8 mouse cellular contexts compared by ENCODE assay signal in the genomic region with DNA sequence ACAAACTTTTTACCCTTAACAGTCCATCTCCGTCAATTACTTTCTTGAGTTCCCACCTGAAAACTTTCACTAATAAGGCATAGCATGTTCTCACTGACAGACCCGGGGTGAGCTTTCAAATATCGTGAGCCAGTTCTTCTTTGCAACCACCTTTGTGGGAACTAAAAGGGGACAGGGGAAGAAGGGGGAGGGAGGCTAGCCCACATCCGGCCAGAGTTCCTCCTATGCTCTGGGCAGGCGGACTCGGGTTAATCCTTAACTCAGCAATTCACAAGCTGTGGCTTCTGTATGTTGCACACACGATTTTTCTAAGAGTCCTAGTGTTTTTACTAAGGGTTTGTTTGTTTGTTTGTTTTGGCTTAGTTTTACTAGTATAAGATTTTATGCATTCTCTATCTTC. TPM values are rescaled to one million over a fixed set of nuclear protein-coding genes. Genes with fewer than 3 reads are reported as not detected.
DNase-seq lines count a peak whose midpoint lies in the region; ATAC-seq and TF ChIP-seq lines count a peak whose summit lies in the region.

No protein-coding gene starts in this region.

- dilution Hi-C loops in CH12.LX (cut with MboI; ENCODE audit: extremely low pct_ligation_motif_present, extremely low pct_unique_long_range_greater_than_20kb, low sequenced_read_pairs) = no loop called here

- no peak for TF ChIP-seq CTCF in CH12.LX (conservative IDR thresholded peaks at IDR 0.05 in 1 of 2, IDR thresholded peaks at IDR 0.05 in 1 of 2; ENCODE audit: low read depth in 2 of 2, low read length in 2 of 2)

- H3K4me3 ChIP-seq in CH12.LX (replicated peaks in 1 of 3; ENCODE audit: low read depth in 2 of 3, low read length in 2 of 3, poor library complexity in 1 of 3) (no peak overlapping the region), macrophage (ENCODE audit: inconsistent target) (no peak overlapping the region)
- no peak overlapping the region for H3K4me3 ChIP-seq in midbrain, embryonic 13.5 days (replicated peaks)

- TF ChIP-seq POLR2A in CH12.LX (IDR thresholded peaks at IDR 0.05; ENCODE audit: low read depth, low read length) = peak; percentile 44; the same call in 1 of the 2 replicates

- no peaks in the 10 kb centered on the region; the same call in 1 of the 2 replicates for H3K79me2 ChIP-seq in CH12.LX (replicated peaks; ENCODE audit: control insufficient read depth, extremely low read depth, insufficient read depth, poor library complexity, severe bottlenecking)
- H3K79me2 ChIP-seq in macrophage (ENCODE audit: inconsistent target) = peaks cover 31% of the 10 kb centered on the region; the same call in 1 of the 2 replicates

- H3K4me2 ChIP-seq in CH12.LX (ENCODE audit: insufficient read depth, low read depth, poor library complexity, severe bottlenecking) = peak overlapping the region; percentile 12
- H3K4me2 ChIP-seq in midbrain, embryonic 13.5 days (replicated peaks) = no peak overlapping the region

- no peak for TF ChIP-seq RAD21 in CH12.LX (IDR thresholded peaks at IDR 0.05; ENCODE audit: low read depth, low read length)

- DNase-seq in 416B (ENCODE audit: low read depth) (peak; percentile 84), CH12.LX (ENCODE audit: extremely low read depth) (peak; percentile 65)
- peak; percentile 84 for DNase-seq in kidney, adult 9 months
- DNase-seq in urinary bladder, postnatal 4 days (ENCODE audit: low spot score in 2 of 2) = no peak
- DNase-seq in cerebellum, postnatal 25 days = no peak

- 0% methylated on average over 7 of the region's 7 CpGs for WGBS in macrophage (ENCODE audit: missing documents)
- WGBS in midbrain, embryonic 13.5 days = 65% methylated on average over 7 of the region's 7 CpGs

- no peak for ATAC-seq in midbrain, embryonic 13.5 days
- no peak for ATAC-seq in cerebellum, adult (ENCODE audit: insufficient number of reproducible peaks, low FRiP score, low TSS enrichment)

- H3K36me3 ChIP-seq in CH12.LX (replicated peaks in 1 of 2; ENCODE audit: control insufficient read depth in 1 of 2, insufficient read depth in 1 of 2, low read length in 1 of 2) = peaks cover 5 to 23% of the 10 kb centered on the region in 2 experiments
- peaks cover 19% of the 10 kb centered on the region for H3K36me3 ChIP-seq in macrophage (ENCODE audit: inconsistent target)
- H3K36me3 ChIP-seq in midbrain, embryonic 13.5 days = no peaks in the 10 kb centered on the region

- TF ChIP-seq EP300 in CH12.LX (IDR thresholded peaks at IDR 0.05; ENCODE audit: low read length) = peak; percentile 49; the same call in 1 of the 2 replicates

- no peaks in the 10 kb centered on the region for H3K9me3 ChIP-seq in CH12.LX (replicated peaks; ENCODE audit: low read length)
- no peaks in the 10 kb centered on the region for H3K9me3 ChIP-seq in midbrain, embryonic 13.5 days

- peak overlapping the region; percentile 29; the same call in 1 of the 2 replicates for H3K9ac ChIP-seq in CH12.LX (ENCODE audit: insufficient read depth, low read depth)
- H3K9ac ChIP-seq in midbrain, embryonic 13.5 days (replicated peaks) = no peak overlapping the region

- in situ Hi-C loops in CH12.LX (cut with MboI; ENCODE audit: low pct_ligation_motif_present, low pct_unique_long_range_greater_than_20kb, low sequenced_read_pairs) = no loop called here

- peaks cover 2 to 21% of the 10 kb centered on the region in 2 experiments for H3K4me1 ChIP-seq in CH12.LX (ENCODE audit: control insufficient read depth in 1 of 2, insufficient read depth in 2 of 2)
- no peaks in the 10 kb centered on the region for H3K4me1 ChIP-seq in midbrain, embryonic 13.5 days (replicated peaks)

- H3K27ac ChIP-seq in CH12.LX (ENCODE audit: insufficient read depth, low read depth) (no peak overlapping the region), macrophage (peak overlapping the region; percentile 49)
- H3K27ac ChIP-seq in midbrain, embryonic 13.5 days = no peak overlapping the region

- H3K27me3 ChIP-seq in CH12.LX (replicated peaks) = peaks cover 7% of the 10 kb centered on the region
- H3K27me3 ChIP-seq in midbrain, embryonic 13.5 days = no peaks in the 10 kb centered on the region

TF ChIP-seq in CH12.LX, 34 proteins besides CTCF, POLR2A, EP300 and RAD21 (continues in another document):
- TF ChIP-seq ETS1 (conservative IDR thresholded peaks at IDR 0.05; ENCODE audit: low read depth, low read length) (peak; percentile 30; the same call in 1 of the 2 replicates), NRF1 (IDR thresholded peaks at IDR 0.05; ENCODE audit: low read depth, low read length) (no peak), IRF4 (IDR thresholded peaks at IDR 0.05; ENCODE audit: low read depth, low read length) (peak; percentile 36; the same call in 1 of the 2 replicates), HCFC1 (IDR thresholded peaks at IDR 0.05; ENCODE audit: low read depth, low read length) (peak; percentile 26; the same call in 1 of the 2 replicates), MAFK (IDR thresholded peaks at IDR 0.05; ENCODE audit: insufficient replicate concordance, low read length) (peak; percentile 39; the same call in 1 of the 2 replicates), UBTF (IDR thresholded peaks at IDR 0.05; ENCODE audit: low read depth, low read length) (no peak), RCOR1 (conservative IDR thresholded peaks at IDR 0.05; ENCODE audit: low read depth, low read length) (no peak), SMC3 (IDR thresholded peaks at IDR 0.05; ENCODE audit: low read depth, low read length) (no peak; the same call in 1 of the 2 replicates), ZNF384 (IDR thresholded peaks at IDR 0.05; ENCODE audit: low read depth, low read length) (no peak), SIN3A (IDR thresholded peaks at IDR 0.05; ENCODE audit: low read length) (no peak), MXI1 (IDR thresholded peaks at IDR 0.05; ENCODE audit: low read depth, low read length) (no peak), MYC (IDR thresholded peaks at IDR 0.05; ENCODE audit: low read depth, low read length) (no peak), KAT2A (IDR thresholded peaks at IDR 0.05; ENCODE audit: insufficient replicate concordance, low read length) (no peak), MEF2A (IDR thresholded peaks at IDR 0.05; ENCODE audit: borderline replicate concordance, low read depth, low read length) (no peak; the same call in 1 of the 2 replicates)

RNA-seq across cellular contexts. Expression of a gene that starts 24.9 kb away (rescaled TPM):
- total RNA-seq in CH12.LX (2012; rRNA removed) = 4.3 and 4.7 TPM in 2 replicates
- 3.8 and 4.3 TPM in 2 replicates for total RNA-seq in CH12.LX (2014; rRNA removed)
- 4.7 and 5.2 TPM in 2 replicates for polyA plus RNA-seq in CH12.LX (2012; ENCODE audit: insufficient read length, low read depth)
- total RNA-seq in macrophage (2018; cell fraction: chromatin; rRNA removed) = 100 to 1,000 TPM in 4 of 26 experiments, 10 to 100 TPM in 20, 1 to 10 TPM in 2; 5.4 to 224 (median 59.7) TPM
- total RNA-seq in macrophage (2018; cell fraction: cytosol; rRNA removed) = 100 to 1,000 TPM in 14 of 26 experiments, 10 to 100 TPM in 12; 30.0 to 238 (median 133) TPM
- total RNA-seq in macrophage (2018; cell fraction: nucleus; rRNA removed) = 100 to 1,000 TPM in 15 of 26 experiments, 10 to 100 TPM in 11; 16.8 to 231 (median 146) TPM
- 32.0 to 97.2 TPM (median 40.6 TPM) in 3 replicates for polyA plus RNA-seq in macrophage (2018)
- 0.67 and 0.98 TPM in 2 replicates for polyA plus RNA-seq in midbrain, embryonic 13.5 days (2015; fragmentation: Nextera tagmentation; extraction: Ambion mirVana)

RNA-seq across cellular contexts. Expression of a gene that starts 25.0 kb away (rescaled TPM):
- 115 and 143 TPM in 2 replicates for total RNA-seq in CH12.LX (2012; rRNA removed)
- total RNA-seq in CH12.LX (2014; rRNA removed) = 107 and 108 TPM in 2 replicates
- polyA plus RNA-seq in CH12.LX (2012; ENCODE audit: insufficient read length, low read depth) = 66.1 and 70.3 TPM in 2 replicates
- 100 to 1,000 TPM in 1 of 26 experiments, 10 to 100 TPM in 17, 1 to 10 TPM in 8; 3.2 to 240 (median 39.1) TPM for total RNA-seq in macrophage (2018; cell fraction: chromatin; rRNA removed)
- 100 to 1,000 TPM in 14 of 26 experiments, 10 to 100 TPM in 12; 29.0 to 298 (median 166) TPM for total RNA-seq in macrophage (2018; cell fraction: cytosol; rRNA removed)
- total RNA-seq in macrophage (2018; cell fraction: nucleus; rRNA removed) = 100 to 1,000 TPM in 15 of 26 experiments, 10 to 100 TPM in 11; 11.5 to 293 (median 127) TPM
- 25.7 to 94.8 TPM (median 34.2 TPM) in 3 replicates for polyA plus RNA-seq in macrophage (2018)
- 1.3 and 1.6 TPM in 2 replicates for polyA plus RNA-seq in midbrain, embryonic 13.5 days (2015; fragmentation: Nextera tagmentation; extraction: Ambion mirVana)

RNA-seq across cellular contexts. Expression of a gene that starts 50.3 kb away (rescaled TPM):
- not detected in 2 replicates for total RNA-seq in CH12.LX (2012; rRNA removed)
- total RNA-seq in CH12.LX (2014; rRNA removed) = not detected in 2 replicates
- polyA plus RNA-seq in CH12.LX (2012; ENCODE audit: insufficient read length, low read depth) = not detected in 2 replicates
- total RNA-seq in macrophage (2018; cell fraction: chromatin; rRNA removed) = 1 to 10 TPM in 1 of 26 experiments, under 1 TPM in 9, not detected in 16; 0.33 to 1.7 (median 0.53) TPM
- under 1 TPM in 12 of 26 experiments, not detected in 14; 0.05 to 0.17 (median 0.08) TPM for total RNA-seq in macrophage (2018; cell fraction: cytosol; rRNA removed)
- total RNA-seq in macrophage (2018; cell fraction: nucleus; rRNA removed) = under 1 TPM in 4 of 26 experiments, not detected in 22; 0.33 to 0.91 (median 0.53) TPM
- polyA plus RNA-seq in macrophage (2018) = 0.17 TPM in 1 of 3 replicates, not detected in the others
- not detected in 2 replicates for polyA plus RNA-seq in midbrain, embryonic 13.5 days (2015; fragmentation: Nextera tagmentation; extraction: Ambion mirVana)

RNA-seq across cellular contexts. Expression of a gene that starts 52.9 kb away (rescaled TPM):
- total RNA-seq in CH12.LX (2012; rRNA removed) (89.1 and 112 TPM in 2 replicates), CH12.LX (2014; rRNA removed) (115 and 124 TPM in 2 replicates)
- polyA plus RNA-seq in CH12.LX (2012; ENCODE audit: insufficient read length, low read depth) (110 and 133 TPM in 2 replicates), macrophage (2018) (36.9 to 51.5 TPM (median 42.8 TPM) in 3 replicates)
- 10 to 100 TPM in 8 of 26 experiments, 1 to 10 TPM in 16, not detected in 2; 1.6 to 17.9 (median 7.6) TPM for total RNA-seq in macrophage (2018; cell fraction: chromatin; rRNA removed)
- 10 to 100 TPM; 20.4 to 48.3 (median 34.8) TPM for total RNA-seq in macrophage (2018; cell fraction: cytosol; rRNA removed)
- 10 to 100 TPM in 14 of 26 experiments, 1 to 10 TPM in 12; 3.3 to 20.5 (median 10.5) TPM for total RNA-seq in macrophage (2018; cell fraction: nucleus; rRNA removed)
- 114 and 120 TPM in 2 replicates for polyA plus RNA-seq in midbrain, embryonic 13.5 days (2015; fragmentation: Nextera tagmentation; extraction: Ambion mirVana)

RNA-seq across cellular contexts. Expression of a gene that starts 56.0 kb away (rescaled TPM):
- total RNA-seq in CH12.LX (2012; rRNA removed) = 88.6 and 101 TPM in 2 replicates
- total RNA-seq in CH12.LX (2014; rRNA removed) = 63.7 and 66.7 TPM in 2 replicates
- 81.7 and 89.6 TPM in 2 replicates for polyA plus RNA-seq in CH12.LX (2012; ENCODE audit: insufficient read length, low read depth)
- total RNA-seq in macrophage (2018; cell fraction: chromatin; rRNA removed) = 10 to 100 TPM in 15 of 26 experiments, 1 to 10 TPM in 11; 1.2 to 32.8 (median 11.9) TPM
- total RNA-seq in macrophage (2018; cell fraction: cytosol; rRNA removed) = 1 to 10 TPM; 3.6 to 8.6 (median 6.5) TPM
- total RNA-seq in macrophage (2018; cell fraction: nucleus; rRNA removed) = 10 to 100 TPM in 5 of 26 experiments, 1 to 10 TPM in 21; 2.2 to 23.1 (median 6.5) TPM
- polyA plus RNA-seq in macrophage (2018) = 4.7 to 12.0 TPM (median 5.4 TPM) in 3 replicates
- 17.5 and 19.1 TPM in 2 replicates for polyA plus RNA-seq in midbrain, embryonic 13.5 days (2015; fragmentation: Nextera tagmentation; extraction: Ambion mirVana)

Comparison
In these comparisons a context has a peak if more than half of its experiments do, and no peak if none do; other contexts are left out.
1. DNase-seq: peak in 416B (single experiment), CH12.LX (single experiment) and kidney, adult 9 months (single experiment); none in urinary bladder, postnatal 4 days (0 of 2) and cerebellum, postnatal 25 days (0 of 2).
2. RNA of a gene that starts 25.0 kb away (polyA plus RNA-seq): 66.1 to 70.3 TPM in CH12.LX and 25.7 to 94.8 TPM in macrophage; 1.3 to 1.6 TPM in midbrain, embryonic 13.5 days; every median in the first group is over 10 times any median in the second.